Comparison of ENCODE assay signal across 16 mouse cellular contexts in the genomic region with DNA sequence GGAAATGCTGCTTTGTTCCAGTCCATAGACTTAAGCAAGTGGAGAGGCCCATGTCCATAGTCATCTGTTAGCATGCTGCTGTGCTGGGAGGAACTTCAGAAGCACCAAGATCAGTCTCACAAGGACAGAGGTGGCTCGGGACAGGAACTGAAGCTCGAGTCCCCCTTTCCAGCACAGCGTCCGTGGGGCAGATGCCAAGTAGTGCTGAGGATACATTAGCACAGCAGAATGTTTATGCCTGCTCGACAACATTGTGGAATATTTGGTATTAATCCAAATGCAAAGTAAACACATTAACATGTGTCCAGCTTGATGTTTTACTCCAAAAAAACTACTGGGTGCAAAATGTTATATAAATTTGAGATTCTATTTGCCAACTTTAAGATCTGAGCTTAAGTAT.
"Had no signal": no experiment of that assay in that cellular context is flagged by ENCODE, and none has a peak within 500 bp of the region (broad histone marks: within the 10 kb centered on the region; RNA-seq: fewer than 3 reads in every experiment).

No protein-coding gene starts in this region.

- H3K4me3 ChIP-seq: intestine, embryonic 15.5 days; kidney, embryonic 15.5 days; left cerebral cortex, adult 2 months; limb, embryonic 10.5 days; liver, embryonic 15.5 days; midbrain, embryonic 12.5 days; neural tube, embryonic 13.5 days had no signal

- H3K27me3 ChIP-seq: intestine, embryonic 15.5 days; kidney, embryonic 15.5 days; liver, embryonic 15.5 days; midbrain, embryonic 12.5 days; neural tube, embryonic 13.5 days had no signal

- H3K4me1 ChIP-seq: intestine, embryonic 15.5 days; kidney, embryonic 15.5 days; limb, embryonic 10.5 days; liver, embryonic 15.5 days; midbrain, embryonic 12.5 days; neural tube, embryonic 13.5 days had no signal

- H3K4me2 ChIP-seq: intestine, embryonic 15.5 days; kidney, embryonic 15.5 days; liver, embryonic 11.5 days; liver, embryonic 15.5 days; midbrain, embryonic 12.5 days; neural tube, embryonic 13.5 days had no signal

- H3K9me3 ChIP-seq: intestine, embryonic 15.5 days; kidney, embryonic 15.5 days; limb, embryonic 10.5 days; liver, embryonic 15.5 days; midbrain, embryonic 12.5 days; neural tube, embryonic 13.5 days had no signal

- ATAC-seq: intestine, embryonic 15.5 days; midbrain, embryonic 16.5 days had no signal

- DNase-seq: kidney, adult 18-20 months; kidney, postnatal 25 days; retina, postnatal 1 day; right cerebral cortex, postnatal 4 days; spleen, adult 18-20 months; thymus, adult 18-20 months; thymus, postnatal 14 days had no signal

- H3K27ac ChIP-seq: intestine, embryonic 15.5 days; kidney, embryonic 15.5 days; left cerebral cortex, adult 2 months; limb, embryonic 10.5 days; liver, embryonic 15.5 days; midbrain, embryonic 12.5 days; neural tube, embryonic 13.5 days had no signal

- H3K9ac ChIP-seq: intestine, embryonic 15.5 days; kidney, embryonic 15.5 days; liver, embryonic 15.5 days; midbrain, embryonic 12.5 days; neural tube, embryonic 13.5 days had no signal
